Mouse (Mus musculus) CD4-positive, CD25-positive, alpha-beta regulatory T cell, adult 4 months (primary cell): ENCODE measurements around the gene Prkag2. TPM values are rescaled to one million over a fixed set of nuclear protein-coding genes. Genes with fewer than 3 reads are reported as not detected.

ENCODE experiments used
- ATAC-seq: one replicate; pipeline ENCODE4 v1.8.0; 2017
- polyA plus RNA-seq, 2 experiments: library from polyadenylated mRNA; unstranded; fragments of 100-300 nt; shearing (Covaris generic); gene quantifications; one replicate each; pipeline ENCODE4 v1.2.1; 2017

The Prkag2 gene
- polyA plus RNA-seq, 2 experiments from 2014 or later = 22.7 to 26.9 TPM

DNA sequence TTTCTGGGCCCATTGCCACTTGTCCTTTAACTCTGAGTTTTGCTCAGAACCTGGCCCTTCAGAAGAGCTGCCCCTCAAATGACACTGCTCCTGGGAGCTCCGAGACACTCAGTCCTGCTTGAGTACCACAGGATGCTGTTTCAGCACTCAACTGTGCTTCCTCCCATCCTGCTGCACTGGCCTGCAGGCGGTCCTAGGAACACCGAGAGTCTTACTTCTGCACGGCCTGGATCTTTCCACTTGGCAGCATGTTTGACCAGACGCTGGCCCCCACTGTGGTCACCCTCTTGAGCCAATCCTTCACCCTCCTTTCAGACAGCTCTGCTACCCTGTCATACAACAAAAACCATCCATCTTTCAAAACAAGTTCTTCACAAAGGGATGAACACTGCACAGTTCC, 110.0 kb downstream of the Prkag2 start:
- no peak for ATAC-seq

GRCm38 (mm10) chr5:24989683-24990082, 110.8 kb downstream of the Prkag2 start:
- ATAC-seq = peak; percentile 26

- no peak for ATAC-seq
Measured at GRCm38 (mm10) chr5:24986956-24987355, 113.5 kb downstream of the Prkag2 start.

- no peak for ATAC-seq
Measured at GRCm38 (mm10) chr5:24986204-24986940, 114.1 kb downstream of the Prkag2 start.

DNA sequence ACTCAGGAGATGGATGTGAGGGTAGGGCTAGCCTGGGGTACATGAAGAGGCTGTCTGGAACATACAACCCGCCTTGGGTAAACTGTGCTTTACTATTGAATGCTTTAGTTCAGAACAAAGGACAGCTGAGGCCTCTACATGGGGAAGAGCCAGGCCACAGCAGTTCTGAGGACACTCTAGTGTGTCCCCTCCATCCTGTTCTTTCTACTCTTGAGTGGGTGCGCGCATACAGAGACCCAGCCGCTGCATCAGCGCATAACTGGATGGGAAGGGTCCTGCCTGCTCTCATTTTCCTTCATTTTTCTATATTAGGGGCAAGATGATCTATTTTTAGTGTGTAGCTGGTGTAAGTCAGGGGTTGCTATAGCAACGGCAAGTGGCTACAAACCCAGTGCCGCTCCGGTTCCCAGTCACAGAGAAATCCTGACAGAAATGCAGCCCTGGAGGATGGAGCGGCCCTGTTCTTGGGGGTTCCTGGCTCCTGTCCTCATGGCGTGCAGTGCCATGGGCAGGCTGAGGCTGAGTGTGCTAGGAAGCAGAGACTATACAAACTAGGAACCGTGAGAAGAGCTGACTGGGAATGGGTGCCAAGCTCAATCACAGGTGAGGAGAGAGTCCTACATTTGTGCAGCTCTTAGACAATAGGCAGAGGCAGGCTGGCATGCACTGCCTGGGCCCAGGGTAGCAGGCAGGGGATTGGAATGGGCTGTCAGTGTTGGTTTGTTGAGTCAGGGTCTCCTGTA, 114.8 kb downstream of the Prkag2 start:
- no peak for ATAC-seq

- ATAC-seq = no peak
Measured at GRCm38 (mm10) chr5:24984157-24984556, 116.3 kb downstream of the Prkag2 start.

DNA sequence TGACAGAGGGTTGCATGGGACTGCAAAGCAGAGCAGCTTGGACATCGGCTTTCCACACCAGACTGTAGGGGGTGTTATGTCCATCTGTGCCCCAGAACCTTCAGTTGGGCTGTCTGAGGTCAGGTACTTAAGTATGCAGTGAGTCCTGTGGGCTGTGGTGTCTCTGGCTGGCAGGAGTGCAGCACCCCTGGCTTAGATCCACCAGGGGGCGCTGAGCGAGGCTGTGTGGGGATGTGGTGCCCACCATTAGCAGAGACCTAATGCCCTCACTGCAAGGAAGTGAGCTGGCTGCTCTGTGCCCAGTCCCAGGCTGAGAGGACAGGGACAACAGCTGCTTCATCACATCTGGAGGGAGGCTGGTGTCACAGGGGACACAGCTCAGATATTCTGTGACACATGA, 116.9 kb downstream of the Prkag2 start:
- peak; percentile 43 for ATAC-seq

DNA sequence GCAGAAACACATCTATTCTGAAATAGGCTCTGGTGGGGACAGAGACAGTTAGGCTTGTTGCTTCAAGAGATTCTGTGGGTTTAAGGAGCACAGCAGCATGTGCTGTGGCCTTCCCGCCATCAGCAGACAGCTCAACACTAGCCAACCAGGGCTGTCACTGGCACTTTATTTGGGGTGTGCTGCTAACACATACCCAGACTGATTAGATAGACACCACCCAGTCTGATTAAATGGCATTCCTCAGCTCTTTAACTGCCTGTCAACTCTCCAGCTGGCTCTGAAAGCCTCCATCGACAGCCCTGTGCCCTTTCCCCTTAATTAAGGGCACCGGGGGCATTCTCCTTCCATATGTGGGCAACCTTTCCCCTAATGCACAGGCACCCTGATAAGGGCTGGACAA, 118.2 kb downstream of the Prkag2 start:
- no peak for ATAC-seq

DNA sequence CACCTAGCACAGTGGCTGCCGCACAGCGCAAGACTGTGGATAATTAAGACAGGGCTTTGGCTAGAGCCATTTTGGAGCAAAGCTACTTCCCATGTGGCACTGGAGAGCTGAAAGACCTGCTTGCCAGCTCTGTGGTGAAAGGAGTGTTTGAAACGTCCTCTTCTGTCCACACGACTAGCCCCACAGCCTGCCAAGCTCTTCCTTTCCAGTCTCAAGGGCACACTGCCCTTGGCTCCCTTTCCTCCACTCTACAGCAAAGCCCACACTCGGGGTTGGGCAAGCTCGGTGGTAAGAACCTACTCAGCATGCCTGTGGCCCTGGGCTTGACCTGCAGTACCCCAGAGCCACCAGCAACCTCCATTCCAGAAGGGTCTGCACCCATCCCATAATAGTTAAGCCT, 118.7 kb downstream of the Prkag2 start:
- ATAC-seq = no peak

DNA sequence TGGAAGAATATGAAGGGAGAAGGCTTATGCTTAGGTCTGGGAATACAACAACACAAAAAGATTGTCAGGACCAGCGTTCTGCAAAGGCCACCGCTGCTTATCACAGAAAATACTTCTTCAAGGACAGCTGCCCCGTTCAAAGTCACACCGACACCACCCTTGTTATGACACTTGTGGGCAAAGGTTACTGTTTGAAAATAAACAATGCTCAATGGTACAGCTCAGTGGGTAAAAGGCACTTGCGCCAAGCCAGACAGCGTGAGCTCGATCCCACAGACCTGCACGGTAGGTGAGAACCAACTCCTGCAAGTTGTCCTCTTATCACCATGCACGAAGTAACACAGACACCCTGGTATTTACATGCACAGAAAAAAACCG, 120.5 kb downstream of the Prkag2 start:
- ATAC-seq = no peak

DNA sequence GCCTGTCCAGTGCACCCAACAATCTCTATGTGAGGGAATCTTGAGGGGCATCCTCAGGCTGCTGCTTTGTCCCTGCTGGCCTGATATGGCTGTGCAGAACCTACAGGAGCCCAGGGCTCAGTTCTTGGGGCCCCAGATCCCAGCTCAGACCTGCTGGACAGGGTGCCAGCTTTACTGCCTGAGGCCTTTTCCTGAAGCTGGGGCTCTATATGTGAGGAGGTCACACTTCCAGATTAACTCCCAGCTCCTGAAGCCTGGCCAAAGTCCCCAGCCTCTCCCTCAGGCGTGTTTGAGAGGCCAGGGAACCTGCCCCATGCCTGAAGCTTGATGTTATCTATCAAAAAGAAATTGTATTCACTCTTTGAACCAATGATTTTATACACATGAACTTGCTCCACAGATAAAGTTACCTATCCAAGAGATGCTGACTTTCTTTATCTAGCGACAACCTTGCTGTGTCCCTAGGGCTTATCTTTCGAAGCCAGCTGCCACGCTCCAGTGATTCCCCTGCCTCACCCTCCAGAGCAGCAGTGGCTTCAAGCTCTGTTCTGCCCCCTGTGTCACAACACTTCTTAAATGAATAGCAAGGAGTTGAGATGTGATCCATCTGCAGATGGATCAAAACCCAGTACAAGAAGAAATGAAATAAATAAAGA, 121.0 kb downstream of the Prkag2 start:
- no peak for ATAC-seq

DNA sequence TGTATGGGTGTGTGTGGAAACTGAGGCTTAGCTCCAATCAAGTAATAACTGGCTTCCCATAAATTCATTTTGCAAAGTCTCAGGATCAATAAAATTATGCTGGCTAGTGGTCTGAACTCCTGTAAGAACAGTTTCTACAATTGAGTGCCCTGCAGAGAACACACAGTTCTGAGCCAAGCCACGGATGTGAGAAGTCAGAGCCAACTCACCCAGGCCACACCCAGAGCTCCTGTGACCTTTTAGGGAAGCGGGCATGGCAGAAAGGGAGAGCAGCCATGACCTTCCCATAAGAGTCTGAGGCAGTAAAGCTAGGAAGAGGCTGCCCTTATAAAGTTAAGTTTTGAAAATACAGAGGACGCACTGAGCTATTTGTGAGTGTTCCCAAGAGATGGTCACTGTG, 123.5 kb downstream of the Prkag2 start:
- ATAC-seq = no peak

GRCm38 (mm10) chr5:24976236-24976635, 124.2 kb downstream of the Prkag2 start:
- ATAC-seq = no peak

DNA sequence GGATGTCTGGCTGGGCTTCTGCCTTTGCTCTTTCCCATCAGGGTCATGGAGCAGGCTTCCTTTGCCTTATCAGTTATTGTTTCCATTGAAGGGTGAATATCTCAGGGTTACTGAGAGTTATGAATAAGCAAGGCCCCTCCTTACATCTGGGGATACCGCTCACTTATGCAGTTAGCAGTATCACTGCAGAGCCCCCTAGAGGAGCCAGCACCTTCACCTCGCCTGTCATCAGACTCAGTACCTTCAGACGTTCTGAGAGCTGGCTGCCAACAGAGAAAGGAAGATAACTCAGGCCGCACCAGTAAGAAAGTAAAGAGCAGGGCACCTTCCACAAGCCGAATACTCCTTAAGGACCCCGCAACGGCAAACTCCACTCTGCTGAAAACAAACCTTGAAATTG, 125.3 kb downstream of the Prkag2 start:
- no peak for ATAC-seq

DNA sequence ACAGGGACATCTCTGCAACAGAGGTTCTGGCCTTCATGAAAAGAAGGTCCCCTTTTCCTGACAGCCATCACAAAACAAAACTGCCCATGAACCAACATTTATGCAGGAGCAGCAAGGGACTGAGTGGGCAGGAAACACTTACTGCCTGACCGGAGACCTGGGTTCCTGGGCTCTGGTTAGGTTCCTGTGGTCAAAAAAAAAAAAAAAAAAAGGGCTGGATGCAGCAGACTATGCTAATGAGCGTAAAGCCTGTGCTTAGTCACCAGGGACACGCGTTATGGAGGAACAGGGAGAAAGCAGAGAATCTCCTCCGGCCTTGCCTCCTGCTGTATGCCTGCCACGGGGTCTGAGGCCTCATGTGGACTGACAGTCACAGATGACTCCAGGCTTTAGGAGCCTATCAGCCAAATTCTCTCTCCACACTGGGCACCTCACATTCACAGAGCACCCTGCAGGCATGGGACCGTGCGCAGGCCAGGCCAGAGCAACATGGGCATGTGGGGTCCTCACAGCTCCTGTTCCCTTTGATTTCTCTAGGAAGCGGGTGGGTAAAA, 126.7 kb downstream of the Prkag2 start:
- no peak for ATAC-seq

GRCm38 (mm10) chr5:24973228-24973627, 127.2 kb downstream of the Prkag2 start:
- peak; percentile 88 for ATAC-seq

GRCm38 (mm10) chr5:24970552-24971275, 129.7 kb downstream of the Prkag2 start:
- ATAC-seq = no peak

DNA sequence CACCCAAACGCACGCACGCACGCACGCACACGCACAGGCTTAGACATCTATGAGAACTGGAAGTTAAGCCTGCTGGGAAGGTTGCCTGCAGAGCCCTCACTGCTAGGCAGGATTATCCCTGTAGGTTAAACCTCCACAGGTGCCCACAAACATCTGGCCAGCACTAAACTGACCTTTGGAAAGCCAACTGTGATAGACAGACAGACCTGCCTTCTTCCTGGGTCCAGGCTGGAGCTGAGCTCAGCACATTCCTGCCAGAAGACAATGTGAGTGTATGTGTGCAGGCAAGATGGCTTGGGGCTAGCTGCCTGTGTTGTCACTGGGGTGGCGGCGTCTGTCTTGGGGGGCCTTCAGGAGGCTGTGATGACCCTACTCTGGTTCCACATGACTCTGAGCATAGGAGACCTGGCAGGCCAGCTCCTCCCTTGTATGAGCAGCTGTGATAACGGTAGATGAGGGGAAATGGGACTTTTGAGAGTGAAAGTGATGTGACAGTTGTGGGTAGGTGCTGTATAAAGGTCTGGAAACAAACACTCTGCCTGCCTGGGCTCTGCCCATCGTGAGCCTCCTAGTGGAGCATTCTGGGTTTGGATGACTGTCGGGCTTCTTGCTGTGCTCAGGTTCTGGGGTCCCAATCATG, 131.1 kb downstream of the Prkag2 start:
- peak; percentile 48 for ATAC-seq

DNA sequence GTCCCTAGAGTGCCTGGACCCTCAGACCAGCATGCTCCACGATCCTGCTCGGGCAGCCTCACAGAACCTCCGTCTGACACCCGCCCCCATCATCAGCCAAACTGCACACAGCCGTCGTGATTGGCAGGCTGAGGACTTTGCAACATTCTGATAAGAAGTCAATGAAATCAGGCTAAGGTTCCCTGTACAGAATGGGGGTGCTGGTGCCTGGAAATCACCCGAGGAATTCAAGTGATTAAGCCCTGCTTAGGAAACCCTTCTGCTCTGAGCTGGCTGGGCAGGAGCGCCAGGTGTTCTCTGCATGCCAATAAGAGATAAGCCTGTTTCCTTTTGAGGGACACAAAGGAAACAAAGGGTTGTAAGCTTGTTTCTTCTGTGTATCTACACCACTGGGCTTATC, 131.7 kb downstream of the Prkag2 start:
- no peak for ATAC-seq

DNA sequence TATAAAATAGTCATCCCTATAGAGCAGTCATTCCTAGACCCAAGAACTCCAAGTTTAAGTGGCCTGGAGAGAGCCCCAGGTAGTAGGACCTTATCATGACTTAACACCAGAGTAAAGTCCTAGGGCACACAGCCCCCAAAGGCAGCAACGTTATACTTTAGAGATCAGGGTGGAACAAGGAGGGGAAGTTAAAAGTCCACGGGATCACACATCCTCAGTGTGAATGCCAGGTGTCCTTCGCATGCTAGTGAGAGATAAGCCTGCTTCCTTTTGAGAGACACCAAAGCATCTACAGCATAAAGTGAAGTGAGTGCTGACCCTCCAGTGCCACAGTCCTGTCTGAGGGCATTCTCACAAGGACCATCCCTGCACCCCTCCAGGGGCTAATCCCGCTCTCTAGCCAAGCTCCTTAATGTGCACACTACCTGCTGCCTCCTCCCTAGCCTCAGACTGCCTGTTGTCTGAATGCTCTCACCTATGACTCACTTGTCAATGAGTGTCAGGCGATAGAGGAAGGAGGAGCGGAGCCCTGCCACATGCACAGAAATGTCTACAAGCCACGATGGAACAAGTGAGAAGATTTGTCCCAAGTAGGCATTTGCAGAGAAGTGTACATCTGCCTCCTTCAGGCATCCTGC, 132.4 kb downstream of the Prkag2 start:
- no peak for ATAC-seq

GRCm38 (mm10) chr5:24963776-24964175, 136.7 kb downstream of the Prkag2 start:
- ATAC-seq = no peak

GRCm38 (mm10) chr5:24960791-24961190, 139.7 kb downstream of the Prkag2 start:
- no peak for ATAC-seq
